Mouse (Mus musculus) embryonic fibroblast, embryonic 13.5 days (primary cell): ENCODE measurements around the gene Gpx1. TPM values are rescaled to one million over a fixed set of nuclear protein-coding genes. Genes with fewer than 3 reads are reported as not detected.

Experiments
- H3K27ac ChIP-seq: 2 replicates; pipeline ENCODE4 v1.5.1; 2012; ENCODE audit warnings: low read length, control low read depth, inconsistent platforms; ENCODE audit not compliant: insufficient read depth
- H3K4me1 ChIP-seq: 2 replicates; pipeline ENCODE4 v1.6.1; 2011; ENCODE audit warnings: low read length; ENCODE audit not compliant: control insufficient read depth, insufficient read depth
- H3K4me3 ChIP-seq: 2 replicates; pipeline ENCODE4 v1.5.1; 2011; ENCODE audit warnings: mild to moderate bottlenecking, control low read depth, low read length; ENCODE audit not compliant: insufficient read depth
- CTCF ChIP-seq: IDR thresholded peaks from 2 replicates; pipeline ENCODE4 v1.5.1; 2011; ENCODE audit warnings: mild to moderate bottlenecking, control low read depth, low read length, moderate library complexity, borderline replicate concordance; ENCODE audit not compliant: insufficient read depth
- POLR2A ChIP-seq: IDR thresholded peaks from 2 replicates; pipeline ENCODE4 v1.6.1; 2011; ENCODE audit warnings: low read depth, mild to moderate bottlenecking, control low read depth, low read length, moderate library complexity
- polyA plus RNA-seq: library from polyadenylated mRNA; stranded (reverse); fragments of >200 nt; gene quantifications from 2 replicates; pipeline ENCODE4 v1.2.4, GENCODE M21; 2011; ENCODE audit warnings: low read depth; ENCODE audit not compliant: missing spikeins, insufficient read length

The Gpx1 gene
- polyA plus RNA-seq, 1 experiment, result 328 TPM

DNA sequence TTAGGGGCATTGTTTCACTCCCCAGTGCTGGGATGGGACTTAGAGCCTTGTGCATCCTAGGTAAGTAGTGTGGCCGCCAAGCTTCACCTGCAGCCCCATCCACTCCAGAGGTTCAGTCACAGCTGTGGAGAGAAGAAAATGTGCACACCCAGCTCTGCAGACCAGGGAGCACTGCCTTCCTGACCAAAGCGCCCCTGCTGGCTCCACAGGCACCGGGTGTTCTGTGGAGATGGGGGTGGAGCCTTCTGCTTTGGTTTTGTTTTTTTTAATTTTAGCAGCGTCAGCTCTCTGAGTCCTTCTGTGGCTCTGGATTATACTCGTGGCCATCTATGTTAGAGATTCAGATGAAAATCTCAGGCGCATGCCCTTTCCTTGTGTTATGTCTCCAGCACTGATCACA, 50.5 kb downstream of the Gpx1 start:
- Histone ChIP-seq H3K4me3 (no peak overlapping the region), H3K27ac (no peak overlapping the region), H3K4me1 (no peaks in the 10 kb centered on the region)
- no peak for TF ChIP-seq CTCF
- no peak for TF ChIP-seq POLR2A

Other genes with a start within 250 kb of the Gpx1 start
- 53.4 and 63.9 TPM in 2 replicates for gene Apeh, start 244.3 kb upstream of the Gpx1 start, polyA plus RNA-seq
- gene Bsn, start 148.5 kb upstream of the Gpx1 start, polyA plus RNA-seq, result 0.08 and 0.25 TPM in 2 replicates
- 102 and 109 TPM in 2 replicates for gene Dag1, start 74.9 kb upstream of the Gpx1 start, polyA plus RNA-seq
- gene Nicn1, start 48.5 kb upstream of the Gpx1 start, polyA plus RNA-seq, result 36.5 and 49.6 TPM in 2 replicates
- 2.6 and 3.7 TPM in 2 replicates for gene Amt, start 42.0 kb upstream of the Gpx1 start, polyA plus RNA-seq
- 575 and 590 TPM in 2 replicates for gene Rhoa, start 32.8 kb upstream of the Gpx1 start, polyA plus RNA-seq
- 22.9 and 24.5 TPM in 2 replicates for gene Tcta, start 32.7 kb upstream of the Gpx1 start, polyA plus RNA-seq
- 93.4 and 102 TPM in 2 replicates for gene Usp4, start 8.9 kb downstream of the Gpx1 start, polyA plus RNA-seq
- 0.63 TPM in 1 of 2 replicates, not detected in the other for gene 1700102P08Rik, start 53.9 kb downstream of the Gpx1 start, polyA plus RNA-seq
- 0.22 TPM in 1 of 2 replicates, not detected in the other for gene Ccdc36, start 89.6 kb downstream of the Gpx1 start, polyA plus RNA-seq
- not detected in 2 replicates for gene BC048562, start 97.6 kb downstream of the Gpx1 start, polyA plus RNA-seq
- 18.3 and 19.8 TPM in 2 replicates for gene Ccdc71, start 121.6 kb downstream of the Gpx1 start, polyA plus RNA-seq
- 6.5 and 8.3 TPM in 2 replicates for gene Klhdc8b, start 122.7 kb downstream of the Gpx1 start, polyA plus RNA-seq
- gene Lamb2, start 140.8 kb downstream of the Gpx1 start, polyA plus RNA-seq, result 118 and 152 TPM in 2 replicates
- gene Usp19, start 151.7 kb downstream of the Gpx1 start, polyA plus RNA-seq, result 77.0 and 80.7 TPM in 2 replicates
- 261 and 263 TPM in 2 replicates for gene Qars, start 168.8 kb downstream of the Gpx1 start, polyA plus RNA-seq
- gene Qrich1, start 177.9 kb downstream of the Gpx1 start, polyA plus RNA-seq, result 113 and 133 TPM in 2 replicates
- 176 and 180 TPM in 2 replicates for gene Impdh2, start 221.4 kb downstream of the Gpx1 start, polyA plus RNA-seq
- gene Ndufaf3, start 228.5 kb downstream of the Gpx1 start, polyA plus RNA-seq, result 19.5 and 25.5 TPM in 2 replicates
- 29.2 and 38.2 TPM in 2 replicates for gene Dalrd3, start 231.0 kb downstream of the Gpx1 start, polyA plus RNA-seq
- gene Wdr6, start 239.8 kb downstream of the Gpx1 start, polyA plus RNA-seq, result 40.4 and 42.8 TPM in 2 replicates